Mouse (Mus musculus) cerebellum, adult 8-10 months (tissue): ENCODE measurements around the gene Rap1gap2.
"Not testable (repeated sequence)": the region's sequence is repeated elsewhere in the genome, so short reads cannot be mapped to it uniquely, and the experiment has no call there.

Experiments
- DNase-seq: peaks from one replicate; pipeline ENCODE4 v3.0.0; 2022

The Rap1gap2 gene

GRCm38 (mm10) chr11:74621974-74622669 lies 11.4 kb upstream of the Rap1gap2 start:
- no peak for DNase-seq

DNA sequence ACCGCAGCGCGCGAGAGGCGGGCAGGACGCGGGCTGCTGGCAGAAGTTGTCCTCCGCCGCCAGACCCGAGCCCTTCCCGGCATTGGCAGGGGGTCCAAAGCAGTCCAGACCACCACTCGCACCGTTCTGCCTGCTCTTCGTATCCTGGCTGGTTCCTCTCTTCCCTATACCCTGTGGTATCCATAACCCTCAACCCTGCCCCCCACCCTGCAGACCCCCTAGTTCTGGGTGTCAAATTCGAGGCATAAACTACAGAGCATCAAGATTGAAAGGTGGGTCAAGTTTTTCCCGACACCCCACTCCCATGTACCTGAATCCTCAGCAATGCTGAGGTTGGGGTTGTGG lies 9.2 kb upstream of the Rap1gap2 start:
- DNase-seq, result no peak

GRCm38 (mm10) chr11:74619201-74619955 lies 8.7 kb upstream of the Rap1gap2 start, which contains the start of gene Ccdc92b:
Gene Ccdc92b (plus strand): TSS chr11:74619605.
- peak; percentile 73 for DNase-seq

DNA sequence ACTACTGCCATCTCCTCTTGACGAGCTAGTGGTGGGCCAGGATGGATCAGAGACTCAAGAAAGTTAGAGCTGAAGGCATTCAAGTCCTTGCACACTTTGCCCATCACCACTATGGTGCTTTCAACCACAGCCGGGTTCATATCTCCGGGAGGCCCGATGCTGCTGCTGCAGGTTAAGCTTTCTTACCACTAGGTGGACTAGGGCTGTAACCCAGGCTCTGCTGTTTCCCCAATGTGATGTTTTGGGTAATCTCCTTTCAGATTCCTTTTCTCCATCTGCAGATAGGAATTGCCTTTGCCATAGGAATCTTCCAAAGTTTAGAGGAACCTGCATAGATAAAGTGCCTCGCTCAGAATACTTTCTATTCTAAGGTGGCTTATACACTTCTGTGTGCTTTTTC lies 4.9 kb upstream of the Rap1gap2 start:
- DNase-seq, result no peak

GRCm38 (mm10) chr11:74613428-74613827 lies 2.7 kb upstream of the Rap1gap2 start:
- DNase-seq, result no peak

DNA sequence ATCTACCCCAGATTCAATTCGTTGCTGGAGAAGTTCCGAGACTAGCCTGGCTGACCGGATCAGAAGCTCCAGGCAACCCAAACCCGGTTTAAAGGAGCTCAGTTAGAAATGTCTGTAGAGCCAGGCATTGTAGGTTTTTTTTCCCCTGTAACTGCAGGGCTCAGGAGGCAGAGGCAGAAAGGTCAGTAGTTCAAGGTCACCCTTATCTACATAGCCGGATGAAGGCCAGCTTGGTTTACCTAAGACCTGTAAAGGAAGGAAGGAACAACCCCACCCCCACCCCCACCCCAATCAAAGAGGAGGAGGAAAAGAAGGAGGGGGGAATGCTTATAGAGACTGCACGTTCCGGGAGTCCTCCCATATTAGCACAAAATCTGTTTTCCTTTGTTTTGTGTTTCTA lies 722 bp upstream of the Rap1gap2 start:
- no peak for DNase-seq

DNA sequence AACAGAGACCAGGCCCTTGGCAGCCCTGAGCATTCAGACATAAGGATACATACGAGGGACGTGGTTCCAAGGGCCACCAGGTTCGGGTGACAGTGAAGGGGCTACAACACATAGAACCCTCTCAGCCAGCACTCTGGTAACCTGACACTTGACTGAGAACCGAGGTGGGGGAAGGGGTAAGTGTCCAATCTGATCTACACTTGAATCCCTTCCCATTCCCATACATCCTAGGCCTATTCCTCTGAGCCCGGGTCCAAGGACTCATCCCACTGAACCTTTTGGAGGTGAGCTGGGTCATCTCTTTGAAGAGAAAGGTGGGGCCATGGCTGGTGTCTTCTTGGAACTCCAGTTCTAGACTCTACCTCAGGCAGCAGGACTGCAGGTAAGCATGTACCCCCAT lies 647 bp downstream of the Rap1gap2 start:
- DNase-seq, result no peak

GRCm38 (mm10) chr11:74602286-74602685 lies 8.4 kb downstream of the Rap1gap2 start:
- DNase-seq, result no peak

DNA sequence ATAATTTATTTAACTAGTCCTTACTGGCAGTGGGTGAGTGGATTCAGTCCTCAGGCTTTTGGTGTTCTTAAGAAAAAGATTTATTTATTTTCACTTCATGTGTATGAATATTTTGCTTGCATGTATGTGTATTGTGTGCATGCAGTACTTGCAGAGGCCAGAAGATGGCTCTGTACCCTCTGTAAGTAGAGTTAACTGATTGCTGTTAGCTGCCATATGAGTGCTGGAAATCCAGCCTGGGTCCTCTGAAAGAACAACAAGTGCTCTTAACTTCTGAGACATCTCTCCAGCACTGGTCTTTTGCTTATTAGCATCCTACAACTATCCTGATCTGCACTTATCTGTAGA lies 12.8 kb downstream of the Rap1gap2 start:
- DNase-seq, result no peak

GRCm38 (mm10) chr11:74597283-74597989 lies 13.3 kb downstream of the Rap1gap2 start:
- DNase-seq, result no peak

DNA sequence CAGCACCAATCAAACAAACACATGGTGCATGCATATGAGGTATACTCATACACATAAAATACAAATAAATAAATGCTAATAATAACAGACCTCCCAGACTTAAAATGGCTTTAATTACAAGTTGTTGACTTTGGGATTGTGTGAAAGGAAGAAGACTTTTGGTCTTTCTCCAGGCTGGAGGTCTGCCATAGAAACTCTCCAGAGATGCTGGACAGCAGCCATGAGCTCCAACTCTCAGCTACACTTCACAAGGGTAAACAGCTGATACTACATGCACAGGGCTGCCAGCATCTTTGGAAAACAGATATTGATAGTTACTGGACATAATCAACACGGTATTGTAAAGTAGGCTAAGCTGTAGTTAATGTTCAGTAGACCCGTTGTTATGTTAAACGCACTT lies 18.5 kb downstream of the Rap1gap2 start:
- DNase-seq, result no peak

DNA sequence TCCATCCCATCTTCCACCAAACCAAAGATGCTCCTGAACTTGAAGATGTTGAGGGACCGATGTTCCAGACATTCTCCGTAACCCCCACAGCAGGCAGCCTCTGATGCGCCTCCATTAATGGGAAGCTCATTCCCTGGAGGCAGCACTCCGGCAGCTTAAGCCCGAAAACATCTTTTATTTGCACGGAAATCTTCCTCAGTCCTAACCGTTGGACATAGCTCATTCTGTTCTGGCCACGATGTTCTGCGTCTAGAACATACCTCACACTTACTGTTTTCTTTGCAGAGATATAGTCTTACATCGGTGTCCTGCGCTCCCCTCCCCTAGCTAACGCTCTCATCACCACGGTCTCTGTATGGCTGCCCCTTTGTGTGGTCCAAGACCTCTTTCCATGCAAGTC lies 20.0 kb downstream of the Rap1gap2 start:
- no peak for DNase-seq

GRCm38 (mm10) chr11:74590239-74590596 lies 20.5 kb downstream of the Rap1gap2 start:
- no peak for DNase-seq

GRCm38 (mm10) chr11:74589401-74590238 lies 21.1 kb downstream of the Rap1gap2 start:
- peak; percentile 69 for DNase-seq

- DNase-seq, result no peak
These were observed 24.3 kb downstream of the Rap1gap2 start for GRCm38 (mm10) chr11:74586401-74586800.

GRCm38 (mm10) chr11:74584946-74585723 lies 25.6 kb downstream of the Rap1gap2 start:
- DNase-seq, result no peak

DNA sequence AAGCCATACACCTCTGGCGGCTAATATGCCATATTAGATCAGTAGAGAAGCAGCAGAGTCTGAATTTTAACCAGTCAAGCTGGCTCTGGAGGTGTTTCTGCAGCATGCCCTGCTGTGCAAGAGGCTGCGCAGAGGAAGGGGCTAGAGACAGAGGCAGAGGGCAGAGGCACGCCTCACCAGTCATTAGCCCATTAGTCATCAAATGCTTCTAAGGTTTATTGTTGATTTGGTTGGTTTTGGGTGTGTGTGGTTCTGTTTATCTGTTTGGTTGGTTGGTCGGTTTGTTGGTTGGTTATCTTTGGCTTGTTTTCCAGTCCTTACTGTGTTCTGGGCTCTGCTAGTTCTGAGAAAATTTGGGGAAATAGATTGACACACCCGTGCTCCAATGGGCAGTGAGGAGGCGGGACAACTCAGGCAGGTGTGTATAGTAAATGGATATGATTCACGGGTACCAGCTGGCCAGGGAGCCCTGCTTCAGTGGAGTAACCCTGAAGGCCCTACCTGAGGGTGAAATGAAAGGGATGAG lies 26.8 kb downstream of the Rap1gap2 start:
- DNase-seq, result no peak

GRCm38 (mm10) chr11:74582464-74582863 lies 28.3 kb downstream of the Rap1gap2 start:
- DNase-seq, result peak; percentile 66

- not testable (repeated sequence) for DNase-seq
These were observed 29.4 kb downstream of the Rap1gap2 start for GRCm38 (mm10) chr11:74581333-74581732.

- DNase-seq, result no peak
These were observed 33.6 kb downstream of the Rap1gap2 start for GRCm38 (mm10) chr11:74577068-74577467.

- no peak for DNase-seq
These were observed 34.8 kb downstream of the Rap1gap2 start for GRCm38 (mm10) chr11:74575940-74576339.
